Mouse (Mus musculus) thymus, postnatal 14 days (tissue): Measurements from ENCODE around the gene Gm17617.

ENCODE experiments used
- DNase-seq: peaks from one replicate; pipeline ENCODE4 v3.0.0; 2021

The Gm17617 gene

GRCm38 (mm10) chr13:55133448-55133847 lies at the start of gene Gm17617:
TSS of gene Gm17617 (minus strand) at chr13:55133548.
- no peak for DNase-seq

GRCm38 (mm10) chr13:55182173-55182894 lies 49.0 kb upstream of the Gm17617 start:
- DNase-seq = peak; percentile 21

GRCm38 (mm10) chr13:55181786-55182172 lies 48.4 kb upstream of the Gm17617 start:
- no peak for DNase-seq

GRCm38 (mm10) chr13:55179591-55179990 lies 46.2 kb upstream of the Gm17617 start:
- no peak for DNase-seq

- peak; percentile 71 for DNase-seq
Measured at GRCm38 (mm10) chr13:55178556-55178955, 45.2 kb upstream of the Gm17617 start.

GRCm38 (mm10) chr13:55177903-55178496 lies 44.7 kb upstream of the Gm17617 start:
- DNase-seq = no peak

- DNase-seq = no peak
Measured at GRCm38 (mm10) chr13:55176265-55176664, 42.9 kb upstream of the Gm17617 start.

GRCm38 (mm10) chr13:55174347-55174746 lies 41.0 kb upstream of the Gm17617 start:
- DNase-seq = no peak

GRCm38 (mm10) chr13:55172336-55172770 lies 39.0 kb upstream of the Gm17617 start:
- DNase-seq = no peak

- no peak for DNase-seq
Measured at GRCm38 (mm10) chr13:55171517-55172335, 38.4 kb upstream of the Gm17617 start.

GRCm38 (mm10) chr13:55168958-55169369 lies 35.6 kb upstream of the Gm17617 start:
- no peak for DNase-seq

- DNase-seq = no peak
Measured at GRCm38 (mm10) chr13:55168255-55168654, 34.9 kb upstream of the Gm17617 start.

- no peak for DNase-seq
Measured at GRCm38 (mm10) chr13:55167798-55168197, 34.5 kb upstream of the Gm17617 start.

- no peak for DNase-seq
Measured at GRCm38 (mm10) chr13:55166806-55167725, 33.7 kb upstream of the Gm17617 start.

- DNase-seq = no peak
Measured at GRCm38 (mm10) chr13:55165831-55166339, 32.5 kb upstream of the Gm17617 start.

- DNase-seq = no peak
Measured at GRCm38 (mm10) chr13:55163553-55163952, 30.2 kb upstream of the Gm17617 start.

- DNase-seq = no peak
Measured at GRCm38 (mm10) chr13:55162365-55162764, 29.0 kb upstream of the Gm17617 start.

- no peak for DNase-seq
Measured at GRCm38 (mm10) chr13:55153951-55154350, 20.6 kb upstream of the Gm17617 start.

- DNase-seq = peak; percentile 16
Measured at GRCm38 (mm10) chr13:55152621-55153415, 19.5 kb upstream of the Gm17617 start, which contains the start of gene Fgfr4. TSS of gene Fgfr4 (plus strand) at chr13:55152640.

GRCm38 (mm10) chr13:55140271-55140670 lies 6.9 kb upstream of the Gm17617 start:
- no peak for DNase-seq

GRCm38 (mm10) chr13:55135382-55135781 lies 2.0 kb upstream of the Gm17617 start:
- DNase-seq = no peak
